Mouse (Mus musculus): ENCODE measurements around the gene Gm49405. TPM values are rescaled to one million over a fixed set of nuclear protein-coding genes. Genes with fewer than 3 reads are reported as not detected.
A peak's percentile ranks its signal among the peaks of the same experiment; 100 is the strongest.
"Not testable (repeated sequence)": the region's sequence is repeated elsewhere in the genome, so short reads cannot be mapped to it uniquely, and the experiment has no call there.

Gene Gm49405
- 0.10 and 1.4 TPM in 2 replicates for total RNA-seq (2017)

- peak; percentile 91 for ATAC-seq (replicated peaks; ENCODE audit: low read depth, poor library complexity, severe bottlenecking)
Measured at GRCm38 (mm10) chr19:4000119-4000900, at the start of gene Gm49405, which contains the start of gene Nudt8. Gene Gm49405, plus strand, starts transcription at chr19:4000626. Gene Nudt8, plus strand, starts transcription at chr19:4000580.

GRCm38 (mm10) chr19:3951461-3951860, 49.0 kb upstream of the Gm49405 start:
- ATAC-seq (replicated peaks; ENCODE audit: low read depth, poor library complexity, severe bottlenecking): 0 out of 2 replicates have a peak, but pooled peaks have one; percentile 39

DNA sequence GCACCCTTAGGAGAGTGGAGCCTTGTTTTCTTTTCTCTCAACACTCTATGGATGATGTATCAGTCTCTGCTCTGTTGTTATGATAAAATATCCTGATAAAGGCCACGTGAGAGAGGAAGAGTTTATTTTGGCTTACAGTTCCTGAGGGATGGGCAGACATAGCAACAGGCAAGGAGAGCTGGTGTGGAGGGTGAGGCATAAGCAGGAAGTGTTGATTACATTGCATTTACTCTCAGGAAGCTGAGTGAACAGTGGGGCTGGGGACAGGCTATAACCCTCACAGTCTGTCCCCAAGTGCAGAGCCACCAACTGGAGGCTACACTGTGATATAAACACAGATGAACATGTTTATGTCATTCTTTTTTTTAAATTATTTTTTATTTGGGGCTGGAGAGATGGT, 48.3 kb upstream of the Gm49405 start:
- ATAC-seq (replicated peaks; ENCODE audit: low read depth, poor library complexity, severe bottlenecking): no peak

- ATAC-seq (replicated peaks; ENCODE audit: low read depth, poor library complexity, severe bottlenecking): no peak
Measured at GRCm38 (mm10) chr19:3955033-3955432, 45.4 kb upstream of the Gm49405 start.

GRCm38 (mm10) chr19:3955804-3956203, 44.6 kb upstream of the Gm49405 start:
- ATAC-seq (replicated peaks; ENCODE audit: low read depth, poor library complexity, severe bottlenecking): no peak

- ATAC-seq (replicated peaks; ENCODE audit: low read depth, poor library complexity, severe bottlenecking): not testable (repeated sequence)
Measured at GRCm38 (mm10) chr19:3957296-3958036, 43.0 kb upstream of the Gm49405 start.

DNA sequence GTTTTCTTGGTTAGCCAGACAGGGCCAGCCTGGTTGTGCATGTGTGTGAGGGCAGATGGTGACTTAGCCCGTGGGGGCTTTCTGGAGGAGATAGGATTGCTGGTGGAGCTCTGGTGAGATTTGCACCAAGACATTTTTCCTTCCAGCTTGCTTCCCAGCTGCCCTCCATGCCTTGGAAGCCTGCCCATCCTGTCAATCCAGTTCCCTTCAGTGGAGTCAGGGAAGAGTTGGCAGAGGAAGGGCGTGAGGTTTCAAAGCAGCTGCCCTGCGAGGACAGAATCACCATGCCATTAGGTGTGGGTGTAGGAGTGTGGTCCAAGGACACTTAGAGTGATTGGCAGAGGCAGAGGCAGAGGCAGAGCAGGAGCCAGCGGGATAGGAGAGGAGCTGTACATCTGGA, 42.0 kb upstream of the Gm49405 start, which contains the start of gene Aldh3b3:
Gene Aldh3b3, plus strand, starts transcription at position 176 of the 400 bp plus-strand sequence.
- ATAC-seq (replicated peaks; ENCODE audit: low read depth, poor library complexity, severe bottlenecking): no peak

- no peak for ATAC-seq (replicated peaks; ENCODE audit: low read depth, poor library complexity, severe bottlenecking)
Measured at GRCm38 (mm10) chr19:3959030-3959429, 41.4 kb upstream of the Gm49405 start.

DNA sequence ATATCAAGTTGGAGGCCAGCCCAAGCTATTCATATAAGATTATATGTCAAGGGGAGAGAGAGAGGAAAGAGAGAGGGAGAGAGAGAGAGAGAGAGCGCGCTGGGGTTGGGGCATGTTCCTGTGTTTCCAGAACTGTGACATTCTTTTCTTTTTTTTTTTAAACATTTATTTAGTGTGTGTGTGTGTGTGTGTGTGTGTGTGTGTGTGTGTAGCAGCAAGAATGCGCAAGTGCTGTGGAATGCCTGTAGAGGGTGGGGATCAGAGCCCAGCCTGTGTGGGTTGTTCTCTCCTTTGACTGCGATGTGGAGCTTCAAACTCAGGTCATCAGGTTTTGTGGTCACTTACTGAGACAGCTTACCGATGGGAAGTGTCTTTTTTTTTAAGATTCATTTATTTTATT, 40.2 kb upstream of the Gm49405 start:
- no peak for ATAC-seq (replicated peaks; ENCODE audit: low read depth, poor library complexity, severe bottlenecking)

- ATAC-seq (replicated peaks; ENCODE audit: low read depth, poor library complexity, severe bottlenecking): not testable (repeated sequence)
Measured at GRCm38 (mm10) chr19:3961805-3962204, 38.6 kb upstream of the Gm49405 start.

DNA sequence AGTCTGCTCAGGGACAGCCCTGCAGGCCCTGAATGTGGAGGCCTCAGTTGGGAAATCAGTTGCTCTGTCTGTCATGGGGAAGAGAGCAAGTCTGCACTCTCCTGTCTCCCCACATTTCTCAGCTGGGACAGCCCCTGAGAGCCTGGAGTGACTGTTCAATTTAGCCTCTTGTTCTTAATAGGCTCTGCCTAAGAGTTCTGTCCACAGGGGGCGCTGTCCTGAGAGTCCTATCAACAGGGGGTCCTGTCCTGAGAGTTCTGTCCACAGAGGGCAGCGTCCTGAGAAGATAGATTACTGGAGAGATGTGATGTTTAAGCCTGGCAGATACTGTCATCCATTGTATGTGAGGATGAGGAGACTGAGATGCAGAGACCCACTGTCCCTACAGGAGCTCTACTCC, 38.0 kb upstream of the Gm49405 start:
- ATAC-seq (replicated peaks; ENCODE audit: low read depth, poor library complexity, severe bottlenecking): no peak

- ATAC-seq (replicated peaks; ENCODE audit: low read depth, poor library complexity, severe bottlenecking): no peak
Measured at GRCm38 (mm10) chr19:3964030-3964429, 36.4 kb upstream of the Gm49405 start.

- peak; percentile 49; the same call in 1 of the 2 replicates for ATAC-seq (replicated peaks; ENCODE audit: low read depth, poor library complexity, severe bottlenecking)
Measured at GRCm38 (mm10) chr19:3966330-3967075, 33.9 kb upstream of the Gm49405 start.

GRCm38 (mm10) chr19:3967258-3967657, 33.2 kb upstream of the Gm49405 start:
- ATAC-seq (replicated peaks; ENCODE audit: low read depth, poor library complexity, severe bottlenecking): no peak

GRCm38 (mm10) chr19:3972229-3972628, 28.2 kb upstream of the Gm49405 start, which contains the start of gene Aldh3b2:
Gene Aldh3b2, plus strand, starts transcription at chr19:3972328.
- ATAC-seq (replicated peaks; ENCODE audit: low read depth, poor library complexity, severe bottlenecking): 0 out of 2 replicates have a peak, but pooled peaks have one; percentile 32

- ATAC-seq (replicated peaks; ENCODE audit: low read depth, poor library complexity, severe bottlenecking): not testable (repeated sequence)
Measured at GRCm38 (mm10) chr19:3974608-3975007, 25.8 kb upstream of the Gm49405 start.

DNA sequence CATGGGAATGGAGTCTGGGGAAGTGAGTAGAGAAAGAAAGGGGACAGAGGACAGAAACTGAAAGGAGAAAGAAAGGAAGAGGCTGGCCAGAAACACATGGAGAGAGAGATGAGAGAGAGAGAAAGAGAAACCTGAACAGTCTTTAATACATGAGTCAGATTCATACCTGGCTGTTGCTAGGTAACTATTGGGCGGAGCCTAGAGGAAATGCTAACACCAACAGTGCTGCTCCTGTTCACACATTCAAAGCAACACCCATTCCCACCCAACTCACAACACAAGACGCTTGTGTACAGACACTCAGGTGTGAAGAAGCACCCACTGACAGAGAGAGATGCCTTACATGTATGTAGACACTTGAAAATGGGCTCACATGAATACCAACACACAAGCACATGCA, 24.6 kb upstream of the Gm49405 start:
- no peak for ATAC-seq (replicated peaks; ENCODE audit: low read depth, poor library complexity, severe bottlenecking)

DNA sequence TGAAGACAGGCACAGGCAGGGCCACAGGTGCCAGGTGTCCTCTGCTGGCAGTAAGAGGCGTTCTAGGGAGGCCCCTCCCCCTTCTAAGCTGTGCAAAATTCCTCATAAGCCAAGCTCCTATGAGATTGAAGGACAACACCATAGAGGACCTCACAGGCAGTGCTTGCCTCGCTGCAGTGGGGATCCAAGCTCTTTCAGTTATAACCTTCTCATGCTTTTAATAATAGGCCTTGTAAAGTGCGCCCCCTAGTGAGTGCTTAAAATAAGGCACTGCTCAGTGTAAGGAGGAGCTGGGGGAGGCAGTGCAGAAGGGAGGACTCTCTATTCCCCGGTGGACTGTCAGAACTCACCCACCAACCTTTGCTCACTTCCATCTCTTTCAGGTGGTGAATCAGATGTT, 20.1 kb upstream of the Gm49405 start:
- peak; percentile 76 for ATAC-seq (replicated peaks; ENCODE audit: low read depth, poor library complexity, severe bottlenecking)

DNA sequence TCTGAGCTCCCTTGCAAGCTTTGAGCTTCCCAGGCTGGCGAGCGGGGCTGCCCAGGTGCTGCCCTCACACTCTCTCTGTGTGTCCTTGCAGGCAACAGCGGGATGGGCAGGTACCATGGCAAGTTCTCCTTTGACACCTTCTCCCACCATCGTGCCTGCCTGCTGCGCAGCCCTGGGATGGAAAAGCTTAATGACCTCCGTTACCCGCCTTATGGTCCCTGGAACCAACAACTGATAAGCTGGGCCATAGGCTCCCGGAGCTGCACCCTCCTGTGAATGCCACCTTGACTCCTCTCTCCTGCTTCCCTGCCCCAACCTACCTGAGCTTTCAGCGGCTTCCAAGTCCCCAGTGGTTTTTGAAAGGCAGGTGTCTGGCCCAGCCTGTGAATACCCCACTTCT, 19.5 kb upstream of the Gm49405 start:
- ATAC-seq (replicated peaks; ENCODE audit: low read depth, poor library complexity, severe bottlenecking): no peak

DNA sequence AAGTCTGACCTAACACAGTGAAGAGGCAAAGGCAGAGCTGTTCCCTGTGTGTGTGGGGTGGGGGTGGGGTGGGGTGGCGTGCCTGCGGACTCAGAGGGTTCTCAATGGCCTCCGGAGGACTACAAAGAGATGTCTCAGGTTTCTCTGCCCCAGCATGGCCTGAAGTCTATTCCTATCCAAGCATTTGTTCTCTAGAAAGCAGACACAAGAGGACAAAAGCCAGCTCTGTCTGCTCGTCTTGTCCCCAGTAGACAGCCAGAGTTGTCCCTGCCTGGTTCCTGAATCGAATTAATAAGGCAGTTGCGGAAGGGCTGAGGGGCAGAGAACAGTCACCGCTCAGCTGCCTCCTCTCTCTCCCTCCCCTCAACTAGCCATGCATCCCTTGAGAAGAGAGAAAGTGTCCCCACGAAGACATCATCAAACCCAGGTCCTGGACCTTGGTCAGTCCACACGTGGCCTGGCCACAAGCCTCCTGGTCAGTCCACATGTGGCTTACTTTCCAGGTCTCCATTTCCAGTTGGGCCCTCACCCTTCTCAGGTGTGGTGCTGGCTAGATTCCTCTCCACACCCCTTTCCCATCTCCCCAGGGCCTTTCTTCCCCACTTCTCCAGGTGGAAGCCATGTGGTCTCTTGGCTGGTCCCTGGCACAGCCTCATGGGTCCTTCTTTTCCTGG, 16.8 kb upstream of the Gm49405 start:
- ATAC-seq (replicated peaks; ENCODE audit: low read depth, poor library complexity, severe bottlenecking): no peak

All from common myeloid progenitor, adult 5-6 weeks (primary cell).